Mouse (Mus musculus) urinary bladder, postnatal 0 days (tissue): ENCODE measurements around the gene Spast. TPM values are rescaled to one million over a fixed set of nuclear protein-coding genes. Genes with fewer than 3 reads are reported as not detected.

Experiments used
- polyA plus RNA-seq: library from polyadenylated mRNA; unstranded; fragments of >200 nt; fragmentation: Nextera tagmentation; extraction: Ambion mirVana; gene quantifications from 2 replicates; pipeline ENCODE4 v1.2.1, GENCODE M21; 2015

Spast gene
- 8.7 and 11.9 TPM in 2 replicates for polyA plus RNA-seq

DNA sequence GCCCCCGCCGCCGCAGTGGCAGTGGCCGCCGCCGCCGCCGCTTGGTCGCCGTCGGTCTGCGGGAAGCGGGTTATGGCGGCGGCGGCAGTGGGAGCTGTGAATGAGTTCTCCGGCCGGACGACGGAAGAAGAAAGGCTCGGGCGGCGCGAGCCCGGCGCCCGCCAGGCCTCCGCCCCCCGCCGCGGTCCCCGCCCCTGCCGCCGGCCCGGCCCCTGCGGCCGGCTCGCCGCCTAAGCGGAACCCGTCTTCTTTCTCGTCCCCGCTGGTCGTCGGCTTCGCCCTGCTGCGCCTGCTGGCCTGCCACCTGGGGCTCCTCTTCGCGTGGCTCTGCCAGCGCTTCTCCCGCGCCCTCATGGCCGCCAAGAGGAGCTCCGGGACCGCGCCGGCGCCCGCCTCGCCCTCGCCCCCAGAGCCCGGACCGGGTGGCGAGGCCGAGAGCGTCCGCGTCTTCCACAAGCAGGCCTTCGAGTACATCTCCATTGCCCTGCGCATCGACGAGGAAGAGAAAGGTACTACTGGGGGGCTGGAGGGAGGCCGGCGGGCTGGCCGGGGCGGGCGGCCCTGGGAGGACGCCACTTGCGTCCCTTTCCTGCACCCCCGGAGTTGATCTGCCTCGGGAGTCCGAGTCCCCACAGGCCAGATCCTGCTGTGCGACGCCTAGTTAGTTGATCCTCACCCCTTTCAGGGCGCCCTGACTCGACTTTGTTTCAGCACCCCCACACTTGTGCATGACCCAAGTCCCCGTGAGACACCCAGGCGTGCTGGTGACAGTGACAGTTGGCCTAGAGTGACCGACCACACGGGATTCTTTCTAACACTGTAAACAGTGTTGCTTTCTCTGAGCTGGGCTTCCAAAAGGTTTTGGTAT lies at the start of gene Spast:
Spast (plus strand) TSS at position 51 of the 868 bp plus-strand sequence.

DNA sequence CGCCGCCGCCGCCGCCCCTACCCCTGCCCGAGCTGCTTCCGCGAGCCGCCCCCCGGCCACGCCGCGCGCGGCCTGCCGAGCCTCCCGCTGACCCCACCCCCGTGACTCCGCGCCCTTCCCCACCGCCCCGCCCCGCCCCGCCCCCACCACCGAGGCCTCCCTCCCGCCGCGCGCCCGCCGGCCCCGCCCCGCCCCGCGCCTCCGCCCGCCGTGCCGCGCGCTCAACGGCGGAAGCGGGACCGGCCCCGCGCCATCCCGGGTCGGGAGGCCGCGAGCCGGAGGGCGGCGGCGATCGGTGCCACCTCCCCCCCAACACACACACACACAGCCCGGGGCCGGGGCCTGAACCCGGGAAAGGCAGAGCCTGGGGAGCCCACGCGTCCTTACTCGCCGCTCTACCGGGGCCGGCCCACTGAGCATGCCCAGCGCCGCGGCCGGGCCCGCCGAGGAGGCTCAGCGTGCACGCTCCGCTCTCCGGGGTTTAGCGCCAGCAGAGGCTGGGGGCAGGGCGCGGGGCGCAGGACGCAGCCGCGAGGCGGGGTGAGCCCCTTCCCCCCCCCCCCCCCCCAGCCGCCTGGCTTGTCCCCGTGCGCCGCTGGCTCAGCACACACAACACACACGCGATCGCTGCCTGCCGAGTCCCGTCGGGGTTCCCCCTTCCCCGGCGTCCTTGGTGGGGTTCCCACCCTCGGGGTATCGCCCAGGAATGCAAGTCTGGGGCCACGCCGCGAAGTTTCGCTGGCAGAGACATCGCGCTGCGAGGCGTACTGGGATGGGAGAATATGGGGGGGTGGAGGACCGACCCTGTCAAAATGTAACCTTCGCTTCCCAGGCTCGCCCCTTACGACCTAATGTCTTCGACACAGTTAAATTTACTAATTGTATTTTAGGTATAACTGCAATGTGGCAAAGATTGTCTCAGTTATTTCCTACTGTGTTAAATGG lies 43.5 kb upstream of the Spast start, which contains the start of gene Memo1:
Memo1 (minus strand) TSS at position 496 of the 945 bp plus-strand sequence.

DNA sequence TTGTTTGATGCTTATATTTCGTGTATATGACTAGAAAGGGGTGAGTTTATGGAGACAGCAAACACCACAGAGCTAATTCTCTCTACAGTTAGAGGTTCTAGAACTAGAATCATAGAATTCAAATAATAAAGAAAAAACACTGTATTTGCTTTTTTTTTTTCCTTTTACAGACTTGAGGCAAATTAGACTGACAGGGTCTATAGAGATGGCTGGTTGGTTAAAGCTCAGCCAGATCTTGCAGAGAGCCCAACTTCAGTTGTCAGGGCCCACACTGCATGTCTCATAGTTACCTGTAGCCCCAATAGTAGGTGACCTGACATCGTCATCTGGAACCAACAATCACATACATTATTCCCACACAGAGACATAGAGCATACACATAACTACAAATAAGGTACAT lies 14.9 kb upstream of the Spast start, which contains the start of gene Dpy30:
Dpy30 (minus strand) TSS at position 101 of the 400 bp plus-strand sequence.

DNA sequence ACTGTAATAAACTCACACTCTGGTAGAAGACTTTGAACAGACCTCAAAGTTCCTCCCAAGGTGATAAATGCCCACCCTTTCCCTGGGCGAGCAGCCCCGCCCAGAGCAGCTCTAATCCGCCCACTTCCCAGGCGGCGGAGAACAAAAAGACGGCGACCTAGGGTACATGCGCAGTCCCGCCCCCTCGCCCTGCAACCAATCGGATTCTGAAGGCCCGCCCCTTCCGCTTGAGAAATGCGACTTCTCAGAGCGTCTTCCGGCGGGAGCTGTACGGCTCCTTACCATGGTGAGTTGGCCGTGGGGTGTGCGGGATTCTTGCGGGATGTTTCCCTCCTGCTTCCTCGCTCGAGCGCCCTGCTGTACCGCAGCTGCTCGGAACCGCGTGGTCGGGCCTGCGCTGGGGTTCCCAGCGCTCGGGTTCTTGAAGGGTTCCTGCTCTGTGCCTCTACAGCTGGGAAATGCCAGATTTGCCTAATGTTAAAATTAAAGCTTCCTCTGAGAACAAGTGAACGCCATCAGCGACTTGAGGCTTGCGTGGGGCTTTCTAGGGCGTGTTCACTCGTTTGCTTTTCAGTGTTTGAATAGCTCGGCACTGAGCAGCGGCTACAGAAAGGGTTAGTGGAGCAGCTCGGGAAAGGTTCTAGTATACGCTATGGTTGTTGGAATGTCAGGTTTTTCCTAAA lies 56.7 kb downstream of the Spast start, which contains the start of gene Slc30a6:
Slc30a6 (plus strand) TSS at position 226 of the 683 bp plus-strand sequence.

Other genes starting within 250 kb of the Spast start
- 61.3 and 74.7 TPM in 2 replicates for gene Memo1, start 43.5 kb upstream of the Spast start, polyA plus RNA-seq
- gene Dpy30, start 15.0 kb upstream of the Spast start, polyA plus RNA-seq, result 118 and 130 TPM in 2 replicates
- 21.2 and 21.7 TPM in 2 replicates for gene Slc30a6, start 56.6 kb downstream of the Spast start, polyA plus RNA-seq
- 0.25 and 0.40 TPM in 2 replicates for gene Nlrc4, start 120.2 kb downstream of the Spast start, polyA plus RNA-seq
- 69.5 and 87.6 TPM in 2 replicates for gene Yipf4, start 150.5 kb downstream of the Spast start, polyA plus RNA-seq
- 47.4 and 61.9 TPM in 2 replicates for gene Birc6, start 189.3 kb downstream of the Spast start, polyA plus RNA-seq